Mouse (Mus musculus) B cell, adult 67 days (primary cell): ENCODE measurements around the gene Psg26. TPM values are rescaled to one million over a fixed set of nuclear protein-coding genes. Genes with fewer than 3 reads are reported as not detected.

Experiments
- total RNA-seq, 2 experiments: library from RNA; stranded (reverse); gene quantifications; 4 replicates each; pipeline ENCODE4 v1.2.4; 2023

The Psg26 gene
- total RNA-seq = not detected

DNA sequence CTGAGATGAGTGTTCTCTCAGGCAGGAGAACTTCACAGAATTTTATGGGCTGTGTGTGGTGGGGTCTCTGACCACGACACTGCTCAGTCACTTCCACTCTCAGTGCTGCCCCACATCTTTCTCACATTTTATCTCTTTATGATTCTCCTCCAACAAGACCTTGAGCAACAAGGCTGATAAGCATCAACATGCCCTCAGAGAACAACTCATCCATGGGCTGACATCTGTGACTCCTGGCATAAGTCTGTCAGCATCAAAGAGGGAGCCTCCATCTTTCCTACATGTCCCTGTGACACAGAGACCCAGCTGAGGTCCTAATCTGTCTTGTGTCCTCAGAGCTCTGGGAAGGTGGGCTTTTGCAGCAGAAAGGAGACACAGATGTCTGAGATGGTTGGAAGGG is at the start of gene Psg26:
Gene Psg26 (minus strand): TSS at position 101 of the 400 bp plus-strand sequence.

DNA sequence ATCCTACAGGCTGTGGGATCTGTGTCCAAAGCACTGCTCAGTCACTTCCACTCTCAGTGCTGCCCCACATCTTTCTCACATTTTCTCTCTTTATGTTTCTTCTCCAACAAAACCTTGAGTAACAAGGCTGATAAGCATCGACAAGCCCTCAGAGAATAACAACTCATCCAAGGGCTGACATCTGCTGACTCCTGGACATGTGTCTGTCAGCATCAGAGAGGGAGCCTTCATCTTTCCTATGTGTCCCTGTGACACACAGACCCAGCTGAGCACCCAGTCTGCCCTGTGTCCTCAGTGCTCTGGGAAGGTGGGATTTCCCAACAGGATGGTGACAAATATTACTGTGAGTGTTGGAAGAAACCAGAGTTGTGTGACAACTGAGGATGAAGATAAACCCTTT is 48.2 kb upstream of the Psg26 start, which contains the start of gene Psg25:
Gene Psg25 (minus strand): TSS at position 101 of the 400 bp plus-strand sequence.

DNA sequence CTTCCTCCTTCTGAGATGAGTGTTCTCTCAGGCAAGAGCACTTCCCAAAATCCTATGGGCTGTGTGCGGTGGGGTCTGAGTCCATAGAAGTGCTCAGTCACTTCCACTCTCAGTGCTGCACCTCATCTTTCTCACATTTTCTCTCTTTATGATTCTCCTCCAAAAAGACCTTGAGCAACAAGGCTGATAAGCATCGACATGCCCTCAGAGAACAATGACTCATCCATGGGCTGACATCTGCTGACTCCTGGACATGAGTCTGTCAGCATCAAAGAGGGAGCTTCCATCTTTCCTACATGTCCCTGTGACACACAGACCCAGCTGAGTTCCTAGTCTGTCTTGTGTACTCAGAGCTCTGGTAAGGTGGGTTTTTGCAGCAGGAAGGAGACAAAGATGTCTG is 52.0 kb downstream of the Psg26 start, which contains the start of gene Psg28:
Gene Psg28 (minus strand): TSS at position 101 of the 400 bp plus-strand sequence.

Other genes starting within 250 kb of the Psg26 start
- gene Mill1, start 238.8 kb downstream of the Psg26 start, total RNA-seq = not detected
- gene Psg18, start 129.2 kb downstream of the Psg26 start, total RNA-seq = not detected
- not detected for gene Psg28, start 52.1 kb downstream of the Psg26 start, total RNA-seq
- not detected for gene Psg25, start 48.1 kb upstream of the Psg26 start, total RNA-seq
- not detected for gene Psg27, start 83.1 kb upstream of the Psg26 start, total RNA-seq
- not detected for gene Psg23, start 132.3 kb upstream of the Psg26 start, total RNA-seq
- gene Psg21, start 172.5 kb upstream of the Psg26 start, total RNA-seq = not detected
- gene Psg20, start 202.0 kb upstream of the Psg26 start, total RNA-seq = not detected
- not detected for gene Psg22, start 233.9 kb upstream of the Psg26 start, total RNA-seq